Mouse (Mus musculus): ENCODE results near the gene Plcxd3.
"Not testable (repeated sequence)": the region's sequence is repeated elsewhere in the genome, so short reads cannot be mapped to it uniquely, and the experiment has no call there.

GRCm38 (mm10) chr15:4598661-4599060 is 223.4 kb downstream of the Plcxd3 start:
- TF ChIP-seq POLR2A (IDR thresholded peaks at IDR 0.05; ENCODE audit: low read depth, low read length); CTCF (IDR thresholded peaks at IDR 0.05; ENCODE audit: extremely low read depth, insufficient read depth, insufficient read length, insufficient replicate concordance): not testable (repeated sequence)

Data from spleen, adult 2 months (tissue).